Mouse (Mus musculus) kidney, embryonic 15.5 days (tissue): Measurements from ENCODE around the gene Mrpl50. TPM values are rescaled to one million over a fixed set of nuclear protein-coding genes. Genes with fewer than 3 reads are reported as not detected.

ENCODE experiments used
- ATAC-seq: fragments of 200-750 bp; cut with Nextera tagmentation; replicated peaks from 2 replicates; pipeline ENCODE4 v1.8.0; 2017; ENCODE audit warnings: moderate TSS enrichment; ENCODE audit not compliant: low FRiP score
- H3K27ac ChIP-seq: fragments of 300-500 bp; sonication (generic); 2 replicates; pipeline ENCODE4 v1.5.1; 2015; ENCODE audit warnings: mild to moderate bottlenecking, inconsistent platforms
- H3K27me3 ChIP-seq: fragments of 300-500 bp; sonication (generic); 2 replicates; pipeline ENCODE4 v1.6.1; 2015; ENCODE audit warnings: inconsistent platforms
- H3K36me3 ChIP-seq: fragments of 300-500 bp; sonication (generic); 2 replicates; pipeline ENCODE4 v1.6.1; 2015; ENCODE audit warnings: inconsistent platforms
- H3K4me1 ChIP-seq: fragments of 300-500 bp; sonication (generic); 2 replicates; pipeline ENCODE4 v1.6.1; 2015; ENCODE audit warnings: inconsistent platforms
- H3K4me2 ChIP-seq: fragments of 300-500 bp; sonication (generic); 2 replicates; pipeline ENCODE4 v1.6.1; 2015; ENCODE audit warnings: moderate library complexity, mild to moderate bottlenecking, inconsistent platforms
- H3K4me3 ChIP-seq: fragments of 300-500 bp; sonication (generic); replicated peaks from 2 replicates; pipeline ENCODE4 v1.5.1; 2015; ENCODE audit warnings: mild to moderate bottlenecking, inconsistent platforms
- H3K9ac ChIP-seq: fragments of 300-500 bp; sonication (generic); 2 replicates; pipeline ENCODE4 v1.6.1; 2015; ENCODE audit warnings: mild to moderate bottlenecking, inconsistent platforms
- H3K9me3 ChIP-seq: fragments of 300-500 bp; sonication (generic); replicated peaks from 2 replicates; pipeline ENCODE4 v1.6.1; 2016; ENCODE audit warnings: inconsistent platforms
- WGBS: fragments of 180-500 bp; shearing (Covaris S2); methylation state at CpG from one replicate; pipeline ENCODE4 v1.1.7; 2015; ENCODE audit warnings: mixed read lengths; 5-methylcytosine and 5-hydroxymethylcytosine counted together
- polyA plus RNA-seq: library from polyadenylated mRNA; unstranded; fragments of >200 nt; fragmentation: Nextera tagmentation; extraction: Ambion mirVana; gene quantifications from 2 replicates; pipeline ENCODE4 v1.2.1, GENCODE M21; 2015

The Mrpl50 gene
- 84.8 and 93.1 TPM in 2 replicates for polyA plus RNA-seq

DNA sequence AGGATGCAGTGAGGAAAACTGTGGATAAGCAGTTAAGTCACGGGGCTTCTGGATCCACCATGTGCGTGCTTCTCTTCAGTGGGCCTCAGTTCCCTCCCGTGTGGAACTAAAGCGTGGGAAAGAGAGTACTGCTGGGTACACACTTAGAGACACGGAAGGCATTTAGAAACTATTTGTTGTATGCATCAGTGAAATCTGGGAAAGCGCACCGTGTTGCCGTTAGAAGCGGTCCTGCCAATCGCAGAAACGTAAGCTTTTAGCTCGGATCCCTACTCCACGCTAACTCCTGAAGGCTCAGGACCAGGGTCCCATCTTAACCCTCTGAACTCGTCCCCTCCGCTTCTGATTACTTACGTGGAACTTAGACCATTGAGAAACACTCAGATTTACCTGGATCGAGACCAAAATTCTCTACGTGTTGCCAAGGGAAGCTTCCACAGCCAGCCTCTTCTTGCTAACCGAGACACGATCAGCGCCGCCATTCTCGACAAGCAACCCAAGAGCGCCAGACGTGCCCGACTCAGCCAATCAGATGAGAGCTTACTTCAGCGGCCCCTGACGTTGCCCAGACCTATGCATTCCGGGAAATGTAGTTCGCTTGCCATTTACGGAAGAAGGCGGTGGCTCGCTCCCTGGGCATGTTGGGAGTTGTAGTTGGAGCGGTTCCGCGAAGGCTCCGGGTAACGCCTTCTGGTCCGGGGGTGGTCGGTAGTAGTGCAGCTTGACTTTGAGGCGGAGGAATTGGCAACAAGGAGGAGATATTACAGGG lies at the start of gene Mrpl50, which contains the start of gene Zfp189:
Gene Mrpl50, minus strand, starts transcription at position 522 of the 769 bp plus-strand sequence.
Gene Zfp189, plus strand, starts transcription at position 605 of the 769 bp plus-strand sequence.
- Histone ChIP-seq H3K27ac (peak within 1 kb of the TSS; percentile 61), H3K9ac (peak within 1 kb of the TSS; percentile 71), H3K36me3 (peaks cover 29% of the 10 kb centered on the region), H3K27me3 (no peaks in the 10 kb centered on the region), H3K4me1 (peaks cover 17% of the 10 kb centered on the region), H3K4me3 (peak within 1 kb of the TSS; percentile 80), H3K4me2 (peak within 1 kb of the TSS; percentile 69), H3K9me3 (no peaks in the 10 kb centered on the region)
- peak; percentile 100 for ATAC-seq
- WGBS: 0% methylated on average over 41 of the region's 41 CpGs

DNA sequence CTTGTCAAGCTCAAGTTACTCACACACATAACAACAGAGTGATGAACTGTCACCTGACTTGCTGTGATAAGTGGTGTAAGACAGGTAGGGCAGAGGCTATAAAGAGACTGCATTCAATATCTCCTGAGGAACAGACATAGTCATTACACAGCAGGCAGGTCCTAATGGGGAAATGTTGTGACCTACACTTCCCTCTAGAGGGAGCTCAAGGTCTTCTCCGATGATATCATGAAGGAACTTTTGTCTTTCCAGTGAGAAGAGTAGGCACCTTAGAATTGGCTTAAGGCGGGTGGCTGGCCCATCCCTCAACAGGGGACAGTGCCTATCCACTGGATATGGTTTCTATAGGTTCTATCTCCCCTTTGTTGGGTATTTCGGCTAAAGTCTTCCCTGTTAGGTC lies 46.7 kb upstream of the Mrpl50 start:
- ATAC-seq: peak; percentile 74
- no peak overlapping the region for H3K27ac ChIP-seq
- no peaks in the 10 kb centered on the region for H3K36me3 ChIP-seq
- WGBS: 19% methylated on average over 3 of the region's 3 CpGs
- no peaks in the 10 kb centered on the region for H3K9me3 ChIP-seq
- H3K4me2 ChIP-seq: no peak overlapping the region
- no peak overlapping the region for H3K4me3 ChIP-seq
- H3K4me1 ChIP-seq: no peaks in the 10 kb centered on the region
- no peaks in the 10 kb centered on the region for H3K27me3 ChIP-seq
- H3K9ac ChIP-seq: no peak overlapping the region

DNA sequence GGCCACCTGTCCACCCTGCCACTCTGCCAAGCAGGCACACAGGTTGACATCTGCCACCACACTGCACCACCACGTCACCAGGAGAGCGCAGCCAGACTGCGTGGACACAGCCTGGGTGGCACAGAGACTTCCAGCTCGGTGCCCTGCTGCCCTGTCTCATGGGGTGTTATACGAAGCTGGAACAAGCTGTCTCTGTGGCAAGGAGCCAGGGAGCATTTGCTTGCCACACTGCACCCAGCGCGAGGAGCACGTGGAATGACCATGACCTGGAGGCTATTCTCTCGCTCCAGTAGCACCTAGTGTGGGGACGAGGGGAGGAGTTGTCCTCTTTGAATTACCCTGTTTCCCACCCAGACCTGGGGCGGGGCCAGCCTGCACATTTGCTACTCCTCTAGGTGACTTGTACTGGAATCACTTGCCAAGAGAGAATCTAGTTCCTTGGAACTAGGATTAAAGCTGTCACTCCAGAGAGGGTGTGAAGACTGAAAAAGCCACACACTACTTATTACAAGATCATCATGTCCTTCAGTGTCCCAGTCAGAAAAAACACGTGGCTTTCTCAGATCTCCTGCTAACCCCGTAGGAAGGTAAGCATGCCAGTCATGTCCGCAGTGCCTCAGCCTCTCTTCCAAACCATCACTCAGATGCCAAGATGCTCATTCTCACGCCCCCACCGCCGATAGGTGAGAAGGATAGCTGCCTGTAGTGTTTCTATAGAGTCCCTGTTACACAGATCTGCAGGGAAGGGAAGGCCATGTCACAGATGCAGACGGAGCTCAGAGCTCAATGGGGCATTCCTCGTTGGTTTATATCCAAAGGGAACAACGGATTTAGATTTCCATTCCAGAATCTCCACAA lies 39.3 kb upstream of the Mrpl50 start:
- Histone ChIP-seq H3K9ac (no peak overlapping the region), H3K4me3 (no peak overlapping the region), H3K4me1 (0 out of 2 replicates have a peak, but pooled peaks cover 3% of the 10 kb centered on the region), H3K9me3 (no peaks in the 10 kb centered on the region), H3K36me3 (no peaks in the 10 kb centered on the region), H3K27me3 (no peaks in the 10 kb centered on the region), H3K4me2 (no peak overlapping the region), H3K27ac (no peak overlapping the region)
- peak; percentile 64; the same call in 1 of the 2 replicates for ATAC-seq
- WGBS: 59% methylated on average over 20 of the region's 20 CpGs

GRCm38 (mm10) chr4:49558181-49558580 lies 37.3 kb upstream of the Mrpl50 start:
- ATAC-seq: no peak
- whole genome bisulfite sequencing: 82% methylated on average over 2 of the region's 2 CpGs
- H3K36me3 ChIP-seq: no peaks in the 10 kb centered on the region
- H3K4me1 ChIP-seq: 0 out of 2 replicates have a peak, but pooled peaks cover 3% of the 10 kb centered on the region
- H3K4me2 ChIP-seq: no peak overlapping the region
- H3K4me3 ChIP-seq: no peak overlapping the region
- no peak overlapping the region for H3K27ac ChIP-seq
- H3K9ac ChIP-seq: no peak overlapping the region
- no peaks in the 10 kb centered on the region for H3K9me3 ChIP-seq
- no peaks in the 10 kb centered on the region for H3K27me3 ChIP-seq

GRCm38 (mm10) chr4:49557375-49557774 lies 36.5 kb upstream of the Mrpl50 start:
- Histone ChIP-seq H3K27ac (no peak overlapping the region), H3K36me3 (no peaks in the 10 kb centered on the region), H3K4me3 (no peak overlapping the region), H3K4me2 (no peak overlapping the region), H3K9ac (no peak overlapping the region), H3K27me3 (no peaks in the 10 kb centered on the region), H3K9me3 (no peaks in the 10 kb centered on the region), H3K4me1 (0 out of 2 replicates have a peak, but pooled peaks cover 3% of the 10 kb centered on the region)
- WGBS: over 99% methylated on average over 7 of the region's 7 CpGs
- no peak for ATAC-seq

DNA sequence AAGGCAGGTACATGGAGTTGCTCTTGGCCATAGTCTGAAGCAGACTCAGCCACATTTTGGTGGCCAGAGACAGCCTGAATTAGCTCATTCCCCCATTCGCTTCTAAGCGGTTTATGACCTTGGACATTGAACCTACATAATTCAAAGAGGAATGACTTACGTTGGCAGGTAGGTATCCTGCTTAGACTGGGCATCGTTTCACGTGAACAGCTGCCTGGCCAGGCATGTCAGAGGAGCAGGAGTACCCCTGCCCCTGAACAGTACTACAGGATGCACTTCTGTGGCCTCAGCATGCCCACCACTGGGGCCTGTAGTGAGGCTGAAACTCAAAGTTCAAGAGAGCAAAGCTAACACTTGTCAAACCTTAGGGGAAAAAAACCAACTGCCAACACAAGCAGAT lies 32.5 kb upstream of the Mrpl50 start:
- ATAC-seq: peak; percentile 81
- H3K4me3 ChIP-seq: no peak overlapping the region
- no peak overlapping the region for H3K4me2 ChIP-seq
- no peaks in the 10 kb centered on the region for H3K4me1 ChIP-seq
- H3K9me3 ChIP-seq: no peaks in the 10 kb centered on the region
- H3K36me3 ChIP-seq: no peaks in the 10 kb centered on the region
- 45% methylated on average over 5 of the region's 5 CpGs for WGBS
- no peak overlapping the region for H3K9ac ChIP-seq
- no peak overlapping the region for H3K27ac ChIP-seq
- no peaks in the 10 kb centered on the region for H3K27me3 ChIP-seq

DNA sequence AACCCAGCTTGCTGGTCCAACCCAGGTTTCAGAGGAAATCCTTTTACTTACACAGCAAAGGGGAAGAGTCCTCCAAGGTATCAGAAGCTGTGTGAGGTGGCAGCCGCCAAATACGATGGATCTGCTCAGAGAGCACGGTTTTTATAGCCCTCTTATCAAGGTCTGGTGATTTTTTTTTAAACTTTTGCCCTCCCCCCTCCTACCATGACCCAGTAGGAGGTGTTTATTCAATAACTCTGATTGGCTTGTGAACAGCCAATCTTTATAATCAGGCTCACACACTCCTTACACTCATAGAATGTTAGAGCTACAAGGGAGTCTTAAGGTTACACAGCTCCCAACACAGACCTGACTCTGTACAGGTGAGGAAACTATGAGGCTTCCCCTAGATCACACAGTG lies 28.5 kb upstream of the Mrpl50 start, which contains the start of gene Aldob:
Gene Aldob, minus strand, starts transcription at position 164 of the 400 bp plus-strand sequence.
- ATAC-seq: 0 out of 2 replicates have a peak, but pooled peaks have one; percentile 5
- Histone ChIP-seq H3K4me1 (no peaks in the 10 kb centered on the region), H3K9ac (no peak within 1 kb of the TSS), H3K27ac (peak within 1 kb of the TSS; percentile 75), H3K4me2 (no peak within 1 kb of the TSS), H3K4me3 (peak within 1 kb of the TSS; percentile 3; the same call in 1 of the 2 replicates), H3K9me3 (no peaks in the 10 kb centered on the region), H3K27me3 (no peaks in the 10 kb centered on the region), H3K36me3 (no peaks in the 10 kb centered on the region)
- 41% methylated on average over 3 of the region's 3 CpGs for WGBS

GRCm38 (mm10) chr4:49547544-49548219 lies 26.8 kb upstream of the Mrpl50 start:
- 78% methylated on average over 7 of the region's 7 CpGs for WGBS
- peak; percentile 61 for ATAC-seq
- no peak overlapping the region for H3K4me3 ChIP-seq
- no peak overlapping the region for H3K4me2 ChIP-seq
- H3K27ac ChIP-seq: peak overlapping the region; percentile 75
- no peaks in the 10 kb centered on the region for H3K4me1 ChIP-seq
- no peaks in the 10 kb centered on the region for H3K27me3 ChIP-seq
- H3K9ac ChIP-seq: no peak overlapping the region
- H3K36me3 ChIP-seq: no peaks in the 10 kb centered on the region
- no peaks in the 10 kb centered on the region for H3K9me3 ChIP-seq

GRCm38 (mm10) chr4:49546873-49547543 lies 26.1 kb upstream of the Mrpl50 start:
- Histone ChIP-seq H3K27ac (0 out of 2 replicates have a peak overlapping the region, but pooled peaks have one; percentile 19), H3K4me2 (no peak overlapping the region), H3K9ac (no peak overlapping the region), H3K27me3 (no peaks in the 10 kb centered on the region), H3K9me3 (no peaks in the 10 kb centered on the region), H3K4me1 (no peaks in the 10 kb centered on the region), H3K36me3 (no peaks in the 10 kb centered on the region), H3K4me3 (no peak overlapping the region)
- WGBS: 51% methylated on average over 6 of the region's 6 CpGs
- ATAC-seq: peak; percentile 81

- Histone ChIP-seq H3K9me3 (no peaks in the 10 kb centered on the region), H3K9ac (no peak overlapping the region), H3K27ac (no peak overlapping the region), H3K4me1 (no peaks in the 10 kb centered on the region), H3K4me2 (no peak overlapping the region), H3K36me3 (no peaks in the 10 kb centered on the region), H3K27me3 (no peaks in the 10 kb centered on the region), H3K4me3 (no peak overlapping the region)
- 69% methylated on average over 2 of the region's 2 CpGs for WGBS
- no peak for ATAC-seq
Measured at GRCm38 (mm10) chr4:49546026-49546425, 25.1 kb upstream of the Mrpl50 start.

GRCm38 (mm10) chr4:49540966-49541365 lies 20.1 kb upstream of the Mrpl50 start:
- H3K36me3 ChIP-seq: no peaks in the 10 kb centered on the region
- no peak overlapping the region for H3K27ac ChIP-seq
- no peak overlapping the region for H3K9ac ChIP-seq
- no peak overlapping the region for H3K4me2 ChIP-seq
- H3K27me3 ChIP-seq: no peaks in the 10 kb centered on the region
- H3K4me3 ChIP-seq: no peak overlapping the region
- 79% methylated on average over 3 of the region's 3 CpGs for WGBS
- no peak for ATAC-seq
- H3K4me1 ChIP-seq: no peaks in the 10 kb centered on the region
- H3K9me3 ChIP-seq: no peaks in the 10 kb centered on the region
